Mouse (Mus musculus) adrenal gland, postnatal 14 days (tissue): Measurements from ENCODE around the gene Ramp1. TPM values are rescaled to one million over a fixed set of nuclear protein-coding genes. Genes with fewer than 3 reads are reported as not detected.

Experiments used
- DNase-seq: peaks from one replicate; pipeline ENCODE4 v3.0.0; 2021; ENCODE audit warnings: mixed read lengths
- total RNA-seq: library from RNA; stranded (reverse); gene quantifications from 2 replicates; pipeline ENCODE4 v1.2.3, GENCODE M21; 2021

The Ramp1 gene
- total RNA-seq, 1 experiment from 2014 or later, result 8.0 TPM

- DNase-seq, result no peak
These were observed 20.2 kb downstream of the Ramp1 start for GRCm38 (mm10) chr1:91199793-91200192.

GRCm38 (mm10) chr1:91201122-91201521, 21.5 kb downstream of the Ramp1 start:
- DNase-seq, result no peak

GRCm38 (mm10) chr1:91204221-91204765, 24.7 kb downstream of the Ramp1 start:
- DNase-seq, result no peak

GRCm38 (mm10) chr1:91205651-91206050, 26.0 kb downstream of the Ramp1 start:
- no peak for DNase-seq

GRCm38 (mm10) chr1:91206336-91206735, 26.7 kb downstream of the Ramp1 start:
- no peak for DNase-seq

GRCm38 (mm10) chr1:91206873-91207272, 27.3 kb downstream of the Ramp1 start:
- no peak for DNase-seq

- DNase-seq, result peak; percentile 26
These were observed 27.9 kb downstream of the Ramp1 start for GRCm38 (mm10) chr1:91207334-91208074.

GRCm38 (mm10) chr1:91209343-91209742, 29.7 kb downstream of the Ramp1 start:
- no peak for DNase-seq

GRCm38 (mm10) chr1:91209785-91210184, 30.2 kb downstream of the Ramp1 start:
- peak; percentile 78 for DNase-seq

GRCm38 (mm10) chr1:91211099-91211498, 31.5 kb downstream of the Ramp1 start:
- DNase-seq, result peak; percentile 64

GRCm38 (mm10) chr1:91211591-91212008, 32.0 kb downstream of the Ramp1 start:
- peak; percentile 45 for DNase-seq

GRCm38 (mm10) chr1:91215264-91215663, 35.6 kb downstream of the Ramp1 start:
- DNase-seq, result no peak

GRCm38 (mm10) chr1:91215981-91216380, 36.4 kb downstream of the Ramp1 start:
- no peak for DNase-seq

GRCm38 (mm10) chr1:91216504-91217267, 37.1 kb downstream of the Ramp1 start:
- DNase-seq, result no peak

GRCm38 (mm10) chr1:91219641-91220321, 40.2 kb downstream of the Ramp1 start:
- DNase-seq, result peak; percentile 19

- DNase-seq, result no peak
These were observed 40.7 kb downstream of the Ramp1 start for GRCm38 (mm10) chr1:91220322-91220672.

GRCm38 (mm10) chr1:91226562-91226961, 46.9 kb downstream of the Ramp1 start:
- no peak for DNase-seq

- DNase-seq, result no peak
These were observed 47.9 kb downstream of the Ramp1 start for GRCm38 (mm10) chr1:91227381-91228054.

GRCm38 (mm10) chr1:91231142-91231541, 51.5 kb downstream of the Ramp1 start:
- DNase-seq, result no peak

GRCm38 (mm10) chr1:91231896-91232295, 52.3 kb downstream of the Ramp1 start:
- no peak for DNase-seq

- no peak for DNase-seq
These were observed 55.8 kb downstream of the Ramp1 start for GRCm38 (mm10) chr1:91235395-91235794.

GRCm38 (mm10) chr1:91237676-91238075, 58.1 kb downstream of the Ramp1 start:
- DNase-seq, result no peak
